Mouse (Mus musculus): ENCODE measurements around the gene Olfr611. TPM values are rescaled to one million over a fixed set of nuclear protein-coding genes. Genes with fewer than 3 reads are reported as not detected.

Olfr611 gene
- not detected for polyA plus RNA-seq (2014; fragmentation: Illumina TruSeq; extraction: RNeasy Lipid Tissue Mini Kit (QIAGEN cat#74804); ENCODE audit: low read depth, low replicate concordance)

GRCm38 (mm10) chr7:103520746-103521145 lies at the start of gene Olfr611:
Olfr611 (minus strand) TSS chr7:103520846.

GRCm38 (mm10) chr7:103569043-103569442 lies 48.4 kb upstream of the Olfr611 start, which contains the start of gene Olfr616:
Olfr616 (minus strand) TSS chr7:103569143.

GRCm38 (mm10) chr7:103555779-103556178 lies 35.1 kb upstream of the Olfr611 start, which contains the start of gene Olfr615:
Olfr615 (plus strand) TSS chr7:103556079.

GRCm38 (mm10) chr7:103547774-103548173 lies 27.1 kb upstream of the Olfr611 start, which contains the start of gene Olfr613:
Olfr613 (plus strand) TSS chr7:103548074.

GRCm38 (mm10) chr7:103542617-103543016 lies 22.0 kb upstream of the Olfr611 start, which contains the start of gene Olfr612:
Olfr612 (minus strand) TSS chr7:103542717.

GRCm38 (mm10) chr7:103512022-103512421 lies 8.6 kb downstream of the Olfr611 start, which contains the start of gene Olfr610:
Olfr610 (minus strand) TSS chr7:103512122.

GRCm38 (mm10) chr7:103497962-103498361 lies 22.7 kb downstream of the Olfr611 start, which contains the start of gene Olfr609:
Olfr609 (minus strand) TSS chr7:103498062.

GRCm38 (mm10) chr7:103469577-103469976 lies 51.1 kb downstream of the Olfr611 start, which contains the start of gene Olfr608:
Olfr608 (plus strand) TSS chr7:103469877.

Other genes with a start within 250 kb of the Olfr611 start
- not detected for gene Olfr596, start 215.2 kb downstream of the Olfr611 start, polyA plus RNA-seq (2014; fragmentation: Illumina TruSeq; extraction: RNeasy Lipid Tissue Mini Kit (QIAGEN cat#74804); ENCODE audit: low read depth, low replicate concordance)
- not detected for gene Olfr597, start 204.5 kb downstream of the Olfr611 start, polyA plus RNA-seq (2014; fragmentation: Illumina TruSeq; extraction: RNeasy Lipid Tissue Mini Kit (QIAGEN cat#74804); ENCODE audit: low read depth, low replicate concordance)
- not detected for gene Olfr598, start 197.3 kb downstream of the Olfr611 start, polyA plus RNA-seq (2014; fragmentation: Illumina TruSeq; extraction: RNeasy Lipid Tissue Mini Kit (QIAGEN cat#74804); ENCODE audit: low read depth, low replicate concordance)
- gene Olfr599, start 184.9 kb downstream of the Olfr611 start, polyA plus RNA-seq (2014; fragmentation: Illumina TruSeq; extraction: RNeasy Lipid Tissue Mini Kit (QIAGEN cat#74804); ENCODE audit: low read depth, low replicate concordance) = not detected
- not detected for gene Olfr600, start 171.2 kb downstream of the Olfr611 start, polyA plus RNA-seq (2014; fragmentation: Illumina TruSeq; extraction: RNeasy Lipid Tissue Mini Kit (QIAGEN cat#74804); ENCODE audit: low read depth, low replicate concordance)
- not detected for gene Olfr601, start 158.2 kb downstream of the Olfr611 start, polyA plus RNA-seq (2014; fragmentation: Illumina TruSeq; extraction: RNeasy Lipid Tissue Mini Kit (QIAGEN cat#74804); ENCODE audit: low read depth, low replicate concordance)
- gene Olfr603, start 134.7 kb downstream of the Olfr611 start, polyA plus RNA-seq (2014; fragmentation: Illumina TruSeq; extraction: RNeasy Lipid Tissue Mini Kit (QIAGEN cat#74804); ENCODE audit: low read depth, low replicate concordance) = not detected
- gene Usp17lc, start 105.8 kb downstream of the Olfr611 start, polyA plus RNA-seq (2014; fragmentation: Illumina TruSeq; extraction: RNeasy Lipid Tissue Mini Kit (QIAGEN cat#74804); ENCODE audit: low read depth, low replicate concordance) = not detected
- not detected for gene Olfr605, start 75.4 kb downstream of the Olfr611 start, polyA plus RNA-seq (2014; fragmentation: Illumina TruSeq; extraction: RNeasy Lipid Tissue Mini Kit (QIAGEN cat#74804); ENCODE audit: low read depth, low replicate concordance)
- gene Olfr606, start 71.8 kb downstream of the Olfr611 start, polyA plus RNA-seq (2014; fragmentation: Illumina TruSeq; extraction: RNeasy Lipid Tissue Mini Kit (QIAGEN cat#74804); ENCODE audit: low read depth, low replicate concordance) = not detected
- gene Olfr607, start 56.7 kb downstream of the Olfr611 start, polyA plus RNA-seq (2014; fragmentation: Illumina TruSeq; extraction: RNeasy Lipid Tissue Mini Kit (QIAGEN cat#74804); ENCODE audit: low read depth, low replicate concordance) = not detected
- not detected for gene Olfr608, start 51.0 kb downstream of the Olfr611 start, polyA plus RNA-seq (2014; fragmentation: Illumina TruSeq; extraction: RNeasy Lipid Tissue Mini Kit (QIAGEN cat#74804); ENCODE audit: low read depth, low replicate concordance)
- gene Olfr609, start 22.8 kb downstream of the Olfr611 start, polyA plus RNA-seq (2014; fragmentation: Illumina TruSeq; extraction: RNeasy Lipid Tissue Mini Kit (QIAGEN cat#74804); ENCODE audit: low read depth, low replicate concordance) = not detected
- not detected for gene Olfr610, start 8.7 kb downstream of the Olfr611 start, polyA plus RNA-seq (2014; fragmentation: Illumina TruSeq; extraction: RNeasy Lipid Tissue Mini Kit (QIAGEN cat#74804); ENCODE audit: low read depth, low replicate concordance)
- not detected for gene Olfr612, start 21.9 kb upstream of the Olfr611 start, polyA plus RNA-seq (2014; fragmentation: Illumina TruSeq; extraction: RNeasy Lipid Tissue Mini Kit (QIAGEN cat#74804); ENCODE audit: low read depth, low replicate concordance)
- gene Olfr613, start 27.2 kb upstream of the Olfr611 start, polyA plus RNA-seq (2014; fragmentation: Illumina TruSeq; extraction: RNeasy Lipid Tissue Mini Kit (QIAGEN cat#74804); ENCODE audit: low read depth, low replicate concordance) = not detected
- gene Olfr615, start 35.2 kb upstream of the Olfr611 start, polyA plus RNA-seq (2014; fragmentation: Illumina TruSeq; extraction: RNeasy Lipid Tissue Mini Kit (QIAGEN cat#74804); ENCODE audit: low read depth, low replicate concordance) = not detected
- gene Olfr616, start 48.3 kb upstream of the Olfr611 start, polyA plus RNA-seq (2014; fragmentation: Illumina TruSeq; extraction: RNeasy Lipid Tissue Mini Kit (QIAGEN cat#74804); ENCODE audit: low read depth, low replicate concordance) = 0.38 TPM
- not detected for gene Olfr617, start 52.2 kb upstream of the Olfr611 start, polyA plus RNA-seq (2014; fragmentation: Illumina TruSeq; extraction: RNeasy Lipid Tissue Mini Kit (QIAGEN cat#74804); ENCODE audit: low read depth, low replicate concordance)
- gene Olfr618, start 69.3 kb upstream of the Olfr611 start, polyA plus RNA-seq (2014; fragmentation: Illumina TruSeq; extraction: RNeasy Lipid Tissue Mini Kit (QIAGEN cat#74804); ENCODE audit: low read depth, low replicate concordance) = not detected
- not detected for gene Olfr619, start 79.7 kb upstream of the Olfr611 start, polyA plus RNA-seq (2014; fragmentation: Illumina TruSeq; extraction: RNeasy Lipid Tissue Mini Kit (QIAGEN cat#74804); ENCODE audit: low read depth, low replicate concordance)
- not detected for gene Olfr620, start 91.7 kb upstream of the Olfr611 start, polyA plus RNA-seq (2014; fragmentation: Illumina TruSeq; extraction: RNeasy Lipid Tissue Mini Kit (QIAGEN cat#74804); ENCODE audit: low read depth, low replicate concordance)
- not detected for gene Olfr622, start 121.9 kb upstream of the Olfr611 start, polyA plus RNA-seq (2014; fragmentation: Illumina TruSeq; extraction: RNeasy Lipid Tissue Mini Kit (QIAGEN cat#74804); ENCODE audit: low read depth, low replicate concordance)
- gene Olfr623, start 142.9 kb upstream of the Olfr611 start, polyA plus RNA-seq (2014; fragmentation: Illumina TruSeq; extraction: RNeasy Lipid Tissue Mini Kit (QIAGEN cat#74804); ENCODE audit: low read depth, low replicate concordance) = not detected
- gene Olfr624, start 150.3 kb upstream of the Olfr611 start, polyA plus RNA-seq (2014; fragmentation: Illumina TruSeq; extraction: RNeasy Lipid Tissue Mini Kit (QIAGEN cat#74804); ENCODE audit: low read depth, low replicate concordance) = 0.06 TPM
- gene Olfr625-ps1, start 161.9 kb upstream of the Olfr611 start, polyA plus RNA-seq (2014; fragmentation: Illumina TruSeq; extraction: RNeasy Lipid Tissue Mini Kit (QIAGEN cat#74804); ENCODE audit: low read depth, low replicate concordance) = not detected
- not detected for gene Olfr243, start 193.8 kb upstream of the Olfr611 start, polyA plus RNA-seq (2014; fragmentation: Illumina TruSeq; extraction: RNeasy Lipid Tissue Mini Kit (QIAGEN cat#74804); ENCODE audit: low read depth, low replicate concordance)
- not detected for gene Olfr628, start 209.5 kb upstream of the Olfr611 start, polyA plus RNA-seq (2014; fragmentation: Illumina TruSeq; extraction: RNeasy Lipid Tissue Mini Kit (QIAGEN cat#74804); ENCODE audit: low read depth, low replicate concordance)
- not detected for gene Olfr629, start 224.1 kb upstream of the Olfr611 start, polyA plus RNA-seq (2014; fragmentation: Illumina TruSeq; extraction: RNeasy Lipid Tissue Mini Kit (QIAGEN cat#74804); ENCODE audit: low read depth, low replicate concordance)
- gene Olfr630, start 236.5 kb upstream of the Olfr611 start, polyA plus RNA-seq (2014; fragmentation: Illumina TruSeq; extraction: RNeasy Lipid Tissue Mini Kit (QIAGEN cat#74804); ENCODE audit: low read depth, low replicate concordance) = not detected

Measured in testis, adult 10 weeks (tissue).